Mouse (Mus musculus) heart, adult 11 months (tissue): Measurements from ENCODE around the gene Stk31.
"Not testable (repeated sequence)": the region's sequence is repeated elsewhere in the genome, so short reads cannot be mapped to it uniquely, and the experiment has no call there.

Experiments used
- DNase-seq: peaks from one replicate; pipeline ENCODE4 v3.0.0; 2022

Stk31 gene

DNA sequence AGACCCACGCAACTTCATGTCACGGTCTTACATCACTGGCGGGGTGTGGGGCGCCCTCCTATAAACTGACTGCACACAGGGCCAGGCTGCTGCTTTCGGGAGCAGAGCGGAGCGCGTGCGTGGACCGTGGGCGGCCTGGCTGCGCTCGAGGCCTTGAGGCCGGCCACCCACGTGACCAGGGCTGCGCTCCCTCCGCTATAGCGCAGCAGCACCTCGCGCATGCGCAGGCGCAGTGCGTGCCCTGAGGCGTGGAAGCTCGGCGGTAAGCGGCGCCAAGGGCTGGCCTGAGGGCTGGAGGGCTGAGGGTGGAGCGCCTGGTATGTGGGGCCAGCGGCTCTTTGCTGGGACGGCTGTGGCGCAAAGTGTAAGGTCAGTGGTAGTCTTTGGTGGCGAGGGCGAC, at the start of gene Stk31:
Gene Stk31, plus strand, starts transcription at position 289 of the 400 bp plus-strand sequence.
- peak; percentile 94 for DNase-seq

DNA sequence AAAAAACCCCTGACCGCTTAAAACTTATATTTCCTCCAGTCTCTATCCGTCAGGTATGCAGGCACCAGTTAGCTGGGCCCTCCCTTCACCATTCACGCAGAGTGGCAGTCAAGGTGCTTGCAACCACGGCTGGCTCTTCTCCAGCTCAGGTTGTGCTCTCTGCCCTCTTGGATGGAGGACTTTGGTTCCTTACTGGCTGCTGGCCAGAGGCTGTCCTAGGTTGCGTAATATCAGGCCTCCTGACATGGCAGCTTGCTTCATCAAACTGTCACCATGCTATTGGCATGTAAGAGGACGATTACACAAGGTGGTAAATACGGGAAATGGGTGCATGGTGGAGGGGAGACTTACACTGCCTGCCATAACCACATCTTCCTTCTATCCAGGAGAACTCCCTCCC, 45.6 kb upstream of the Stk31 start:
- no peak for DNase-seq

DNA sequence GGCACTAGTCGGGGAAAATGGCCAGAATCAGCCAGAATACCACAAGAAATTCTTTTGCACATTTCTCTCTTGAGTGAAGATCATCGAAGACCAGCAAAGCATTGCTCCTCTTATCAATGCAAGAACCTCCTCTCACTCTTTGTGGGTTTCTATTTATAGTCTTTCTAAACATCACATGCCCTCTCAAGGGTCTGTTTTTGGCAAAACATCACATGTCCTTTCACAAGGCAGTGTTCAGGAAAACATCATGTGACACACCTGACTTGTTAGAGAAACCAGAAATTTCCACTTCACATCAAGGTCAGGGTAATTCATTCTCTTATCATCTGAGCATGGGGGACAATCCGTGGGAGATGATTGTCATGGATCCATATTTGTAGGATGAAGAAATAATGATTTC, 40.8 kb upstream of the Stk31 start:
- DNase-seq: peak; percentile 2

DNA sequence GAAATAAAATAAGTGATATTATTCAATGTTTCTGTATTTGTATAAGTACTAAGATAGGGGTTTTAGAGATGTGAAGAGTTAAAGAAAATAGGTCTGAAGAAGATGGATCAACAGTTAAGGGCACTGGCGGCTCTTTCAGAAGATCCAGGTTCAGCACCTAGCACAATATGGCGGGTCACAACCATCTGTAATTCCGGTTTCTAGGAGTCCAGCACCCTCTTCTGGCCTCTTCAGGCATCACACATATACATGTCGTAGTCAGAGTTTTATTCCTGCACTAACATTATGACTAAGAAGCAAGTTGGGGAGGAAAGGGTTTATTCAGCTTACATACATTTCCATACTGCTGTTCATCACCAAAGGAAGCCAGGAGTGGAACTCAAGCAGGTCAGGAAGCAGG, 40.2 kb upstream of the Stk31 start:
- peak; percentile 39 for DNase-seq

DNA sequence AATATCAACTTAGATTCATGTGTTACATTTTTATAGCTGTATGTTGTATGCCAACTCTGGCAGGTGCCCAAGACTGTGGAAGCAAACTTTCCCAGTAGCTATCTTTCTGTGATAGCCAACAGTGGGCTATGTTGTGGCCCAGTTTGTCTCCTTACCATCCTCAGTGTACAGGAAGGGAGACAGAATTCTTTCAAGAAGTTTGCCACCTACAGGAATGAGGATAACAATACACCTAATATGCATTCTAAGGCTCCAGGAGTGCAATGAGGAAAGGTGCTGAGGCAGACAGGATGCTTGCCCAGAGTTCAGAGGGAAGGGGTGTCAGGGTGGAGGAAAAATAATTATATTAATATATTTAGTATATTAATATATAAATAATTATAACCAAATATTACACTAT, 35.0 kb upstream of the Stk31 start:
- no peak for DNase-seq

DNA sequence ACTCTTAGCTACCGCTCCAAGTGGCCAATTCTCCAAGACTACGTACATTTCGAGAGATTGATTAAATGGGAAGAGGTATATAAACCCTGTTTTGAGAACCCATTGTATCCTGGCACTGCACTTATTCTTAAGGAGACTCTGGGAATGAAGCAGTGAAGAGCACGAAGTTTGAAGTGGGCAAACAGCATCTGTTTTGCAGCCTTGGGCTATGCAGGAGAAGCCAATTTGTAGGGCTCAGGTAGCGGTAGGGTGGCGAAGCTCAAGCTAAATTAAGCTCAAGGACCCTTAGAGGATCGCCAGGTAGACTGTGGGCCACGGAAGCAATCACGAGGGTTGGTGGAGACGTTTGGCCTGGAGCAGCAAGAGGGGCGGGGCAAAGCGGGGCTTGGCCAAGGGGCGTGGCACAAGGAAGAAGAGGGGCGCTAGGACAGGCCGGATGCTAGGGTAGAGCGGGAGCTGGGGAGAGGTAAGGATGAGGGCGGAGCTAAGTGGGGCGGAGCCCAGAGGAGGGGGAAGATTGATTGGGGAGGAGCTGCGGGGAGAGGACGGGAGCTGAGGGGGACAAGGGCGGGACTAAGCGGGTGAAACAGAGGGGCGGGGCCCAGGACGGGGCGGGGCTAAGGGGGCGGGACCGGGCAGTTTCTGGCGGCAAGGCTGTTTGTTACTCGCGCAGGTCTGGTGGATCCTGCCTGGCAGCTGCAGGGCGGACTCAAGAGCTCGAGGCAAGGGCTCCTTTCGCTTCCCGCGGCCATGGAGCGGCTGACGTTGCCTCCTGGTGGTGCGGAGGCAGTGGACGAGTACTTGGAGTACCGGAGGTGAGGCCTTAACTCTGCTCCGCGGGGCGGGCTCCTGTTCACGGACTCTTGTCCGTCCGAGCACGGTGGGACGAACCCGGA, 28.0 kb upstream of the Stk31 start, which contains the start of gene Fam221a:
Gene Fam221a, plus strand, starts transcription at position 581 of the 896 bp plus-strand sequence.
- peak; percentile 99 for DNase-seq

DNA sequence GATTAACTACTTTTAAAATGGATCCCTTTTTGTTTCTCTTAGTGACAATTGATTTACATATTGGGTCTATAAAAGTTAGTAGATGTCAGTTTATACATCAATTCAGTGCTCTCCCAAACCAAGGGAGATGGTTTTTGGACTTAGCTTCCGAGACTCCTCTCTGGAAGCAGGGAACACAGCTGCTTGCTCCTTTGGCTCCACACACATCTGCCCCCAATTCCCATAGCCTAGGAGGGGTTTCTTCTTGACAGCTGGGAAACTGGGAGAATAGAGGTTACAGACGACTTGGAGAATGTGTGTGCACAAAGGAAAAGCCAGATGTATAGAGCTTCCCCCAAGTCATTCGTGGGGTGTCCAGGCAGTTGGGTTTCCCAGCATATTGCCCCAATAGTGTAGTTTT, 27.2 kb upstream of the Stk31 start:
- peak; percentile 29 for DNase-seq

DNA sequence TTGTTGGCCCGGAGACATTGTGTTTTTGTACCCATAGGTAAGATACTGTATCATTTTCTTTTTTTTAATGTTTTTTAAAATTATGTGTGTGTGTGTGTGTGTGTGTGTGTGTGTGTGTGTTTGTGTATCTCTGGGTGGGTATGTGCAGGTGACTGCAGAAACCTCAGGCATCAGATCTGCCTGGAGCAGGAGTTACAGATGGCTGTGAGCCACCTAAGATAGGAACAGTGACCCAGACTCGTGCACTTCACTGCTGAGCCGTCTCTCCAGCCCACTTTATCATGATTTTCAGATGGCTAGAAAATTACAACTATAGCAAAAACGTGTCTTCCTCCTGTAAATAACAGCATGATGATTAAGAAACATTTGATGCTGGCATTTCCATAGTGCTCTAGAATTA, 22.7 kb upstream of the Stk31 start:
- DNase-seq: no peak

DNA sequence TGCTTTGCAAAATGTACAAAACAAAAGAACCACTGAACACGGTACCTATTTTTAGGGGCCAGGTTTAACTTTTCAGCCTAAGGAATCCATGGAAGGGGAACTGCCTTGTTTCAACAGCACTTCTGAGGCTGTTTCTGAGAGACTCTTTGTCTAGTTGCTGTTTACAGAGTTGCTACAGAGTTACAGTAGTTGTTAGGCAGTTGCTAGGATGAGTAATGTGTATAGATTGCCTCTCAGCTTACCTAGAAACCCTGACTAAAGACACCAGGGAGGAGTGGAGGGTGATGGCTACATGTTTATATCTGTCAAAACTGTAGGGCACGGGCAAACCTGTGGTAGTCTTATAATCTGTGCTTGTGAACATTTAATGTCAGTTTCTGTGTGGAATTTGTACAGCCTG, 21.5 kb upstream of the Stk31 start:
- DNase-seq: no peak

DNA sequence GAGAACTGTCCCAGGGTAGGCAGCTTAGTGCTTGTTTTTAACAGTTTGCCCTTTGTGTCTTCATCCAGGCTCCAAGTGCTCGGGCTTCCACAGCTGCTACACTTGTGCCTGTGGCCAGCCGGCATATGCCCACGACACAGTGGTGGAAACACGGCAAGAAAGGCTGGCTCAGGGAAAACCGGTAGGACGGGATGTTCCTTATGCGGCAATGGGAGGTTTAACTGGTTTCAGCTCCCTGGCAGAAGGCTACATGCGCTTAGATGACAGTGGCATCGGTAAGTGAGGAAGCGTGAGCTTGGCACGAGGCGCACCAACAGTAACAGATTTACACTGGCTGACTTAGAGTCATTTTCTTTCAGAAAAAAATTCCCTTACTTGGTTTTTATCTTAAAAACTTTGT, 17.1 kb upstream of the Stk31 start:
- no peak for DNase-seq

DNA sequence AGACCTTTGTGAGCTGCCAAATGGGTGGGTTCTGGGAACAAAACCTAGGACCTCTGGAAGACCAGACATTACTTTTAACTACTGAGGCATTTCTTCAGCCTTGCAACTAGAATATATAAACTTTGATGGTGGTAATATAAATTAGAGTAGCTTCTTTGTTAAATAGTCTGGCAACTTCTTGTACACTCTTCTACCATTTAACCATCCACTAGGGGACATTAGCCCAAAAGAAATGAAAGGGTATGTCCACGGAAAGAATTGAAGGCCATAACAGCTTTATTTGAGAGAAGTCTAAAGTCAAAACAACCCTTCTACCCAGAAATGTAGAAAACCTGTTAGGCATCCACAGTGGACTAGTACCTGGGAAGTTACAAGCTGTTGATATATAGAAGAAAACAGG, 1.1 kb upstream of the Stk31 start:
- no peak for DNase-seq

DNA sequence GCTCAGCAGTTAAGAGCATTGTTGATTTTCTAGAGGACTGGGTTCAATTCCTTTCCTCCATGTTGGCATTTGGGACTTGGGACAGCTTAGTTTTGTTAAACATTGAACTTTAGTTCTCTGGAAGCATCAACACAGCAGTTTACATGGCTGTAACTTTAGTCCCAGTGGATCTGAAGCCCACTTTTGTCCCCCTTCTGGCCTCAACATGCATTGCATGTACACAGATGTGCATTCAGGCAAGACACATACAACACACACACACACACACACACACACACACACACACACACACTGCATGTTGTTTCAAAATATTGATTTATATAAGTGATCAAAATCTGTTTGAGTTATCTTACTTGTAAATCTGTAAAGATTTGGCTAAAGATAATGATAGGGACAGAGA, 2.1 kb downstream of the Stk31 start:
- no peak for DNase-seq

DNA sequence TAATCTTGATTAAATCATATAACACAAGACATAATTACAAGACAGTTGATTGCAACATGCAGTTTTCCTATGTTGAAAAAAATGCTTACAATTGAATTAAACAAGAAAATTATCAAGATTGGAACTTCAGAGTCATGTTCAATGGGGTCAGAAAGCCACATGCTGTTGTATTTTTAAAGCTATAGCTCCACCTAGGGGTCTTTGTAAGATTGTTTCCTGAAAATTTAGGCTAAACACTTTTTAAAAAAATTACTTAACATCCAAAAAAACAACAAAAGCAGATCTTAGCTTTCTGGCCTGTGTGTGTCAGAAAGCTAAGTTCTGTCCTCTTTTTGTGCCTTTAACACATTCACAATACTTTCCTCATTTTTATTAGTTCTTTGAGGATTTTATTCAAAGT, 3.0 kb downstream of the Stk31 start:
- no peak for DNase-seq

DNA sequence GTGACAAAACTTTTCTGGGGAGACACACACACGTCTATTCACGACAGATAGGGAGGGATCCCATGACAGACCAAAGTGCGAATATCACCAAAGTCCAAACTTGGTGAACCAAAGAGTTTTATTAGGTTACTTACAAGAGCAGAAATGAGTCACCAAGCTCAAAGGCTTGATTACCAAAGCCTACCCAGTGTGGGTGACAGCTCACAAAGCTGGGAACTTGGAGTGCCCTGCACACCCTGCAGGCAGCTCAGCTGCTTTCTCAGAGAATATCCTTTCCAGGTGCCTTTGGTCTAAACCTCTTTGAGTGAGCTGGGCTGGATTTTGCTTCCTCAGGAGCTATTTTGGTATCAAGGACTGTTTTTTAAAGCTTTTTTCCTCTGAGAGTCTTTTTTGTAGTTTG, 15.4 kb downstream of the Stk31 start:
- no peak for DNase-seq

DNA sequence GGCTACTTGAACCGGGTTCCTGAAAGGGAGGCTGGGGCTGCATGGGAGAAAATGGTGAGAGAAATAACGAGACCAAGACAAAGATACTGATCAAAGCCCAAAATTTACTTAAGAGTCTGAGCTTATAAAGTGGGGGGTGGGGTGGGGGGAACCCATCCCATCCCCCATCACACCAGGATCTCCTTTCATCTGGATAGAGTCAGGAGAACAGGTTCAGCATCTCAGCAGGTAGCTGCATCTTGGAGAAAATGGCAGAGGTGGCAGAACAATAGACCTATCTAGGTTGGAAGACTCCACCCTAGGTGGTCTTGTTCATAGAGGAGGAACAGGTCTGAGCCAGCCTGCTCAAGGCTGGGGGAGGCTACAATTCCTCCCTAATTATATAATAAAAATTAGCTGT, 17.6 kb downstream of the Stk31 start:
- not testable (repeated sequence) for DNase-seq

DNA sequence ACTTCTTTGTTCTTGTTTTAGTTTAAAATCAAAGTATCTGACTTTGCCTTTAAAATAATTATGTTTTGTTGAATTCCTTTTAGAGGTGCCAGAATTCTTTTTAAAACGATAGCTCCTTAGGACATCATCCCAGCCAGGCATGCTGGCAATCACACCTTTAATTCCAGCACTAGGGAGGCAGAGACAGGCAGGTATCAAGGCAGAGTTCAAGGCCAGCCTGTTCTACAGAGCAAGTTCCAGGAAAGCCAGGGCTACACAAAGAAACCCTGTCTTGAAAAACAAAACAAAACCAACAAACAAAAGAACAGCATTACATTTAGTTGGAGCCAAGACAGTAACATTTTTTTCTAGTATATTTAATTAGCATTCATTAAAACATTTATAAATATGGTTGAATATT, 20.6 kb downstream of the Stk31 start:
- no peak for DNase-seq

DNA sequence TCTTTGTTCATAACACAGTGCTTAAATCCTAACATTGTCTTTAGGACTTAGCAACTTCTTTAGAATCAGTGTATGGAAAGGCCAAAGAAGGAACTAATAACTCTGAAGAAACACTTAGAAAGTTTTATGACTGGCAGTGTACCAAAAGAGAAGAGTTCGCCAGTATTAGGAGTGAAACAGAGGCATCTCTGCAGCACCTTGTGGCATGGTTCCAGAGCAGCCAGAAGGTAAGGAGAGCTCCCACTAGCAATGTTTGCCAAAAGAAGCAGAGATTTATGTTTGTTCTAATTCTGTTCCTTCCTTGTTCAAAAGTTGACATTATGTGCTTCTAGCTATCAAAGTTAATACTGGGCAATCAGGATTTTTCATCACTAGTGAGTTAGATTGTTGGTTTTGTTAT, 41.9 kb downstream of the Stk31 start:
- no peak for DNase-seq

DNA sequence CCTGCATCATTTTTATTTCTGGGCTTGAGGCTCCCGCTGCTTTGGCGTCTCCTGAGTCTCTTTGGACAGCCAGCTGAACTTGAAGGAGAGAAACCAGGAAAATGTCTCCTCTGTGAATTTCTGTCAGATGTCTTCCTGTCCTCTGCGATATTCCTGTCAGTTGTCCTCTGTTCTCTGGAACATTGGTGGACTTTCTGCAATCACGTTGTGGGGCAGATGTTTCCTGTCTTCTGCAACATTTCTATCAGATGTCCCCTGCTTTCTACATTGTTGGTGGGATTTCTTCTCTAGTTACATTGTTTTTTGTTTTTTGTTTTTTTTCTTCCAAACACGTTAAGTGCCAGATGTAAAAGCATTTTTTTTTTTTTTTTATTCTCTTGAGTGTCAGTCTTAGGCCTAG, 62.7 kb downstream of the Stk31 start:
- DNase-seq: no peak

DNA sequence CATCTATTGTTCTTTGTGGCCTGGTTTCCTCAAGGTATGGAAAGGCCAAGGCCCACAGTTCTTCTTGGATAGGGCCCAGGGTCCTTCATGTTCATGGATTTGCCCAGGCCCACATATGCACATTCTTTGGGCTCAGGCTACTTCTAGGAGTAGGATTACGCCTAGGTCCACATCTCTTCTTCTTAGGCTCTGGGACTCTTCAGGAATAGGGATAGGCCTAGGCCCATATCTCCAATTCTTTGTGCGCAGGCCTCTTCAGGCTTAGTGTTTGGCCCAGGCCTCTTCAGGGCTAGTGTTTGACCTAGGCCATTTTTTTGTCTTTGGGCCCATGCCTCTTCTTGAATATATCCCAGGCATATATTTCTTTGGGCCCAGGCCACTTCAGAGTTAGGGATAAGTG, 87.8 kb downstream of the Stk31 start:
- peak; percentile 56 for DNase-seq

DNA sequence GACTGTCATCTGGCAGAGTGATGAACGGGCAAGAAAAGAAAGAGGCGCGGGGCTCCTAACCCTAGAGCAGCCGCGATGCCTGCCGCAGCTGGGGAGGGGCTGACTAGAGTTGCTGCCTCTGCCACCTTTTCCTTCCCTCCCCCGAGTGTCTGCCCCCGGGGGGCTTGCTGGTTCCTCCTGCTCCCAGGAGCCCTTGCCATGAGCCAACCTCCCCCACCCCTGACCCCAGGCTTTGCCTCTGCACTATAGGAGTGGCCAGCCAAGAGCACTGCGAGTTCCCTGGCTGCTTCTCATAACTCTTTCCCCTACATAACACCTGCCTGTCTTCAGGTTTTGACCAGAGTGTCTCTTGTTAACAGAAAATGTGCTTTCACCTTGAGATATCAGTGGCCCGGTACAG, 96.1 kb downstream of the Stk31 start:
- DNase-seq: peak; percentile 83

DNA sequence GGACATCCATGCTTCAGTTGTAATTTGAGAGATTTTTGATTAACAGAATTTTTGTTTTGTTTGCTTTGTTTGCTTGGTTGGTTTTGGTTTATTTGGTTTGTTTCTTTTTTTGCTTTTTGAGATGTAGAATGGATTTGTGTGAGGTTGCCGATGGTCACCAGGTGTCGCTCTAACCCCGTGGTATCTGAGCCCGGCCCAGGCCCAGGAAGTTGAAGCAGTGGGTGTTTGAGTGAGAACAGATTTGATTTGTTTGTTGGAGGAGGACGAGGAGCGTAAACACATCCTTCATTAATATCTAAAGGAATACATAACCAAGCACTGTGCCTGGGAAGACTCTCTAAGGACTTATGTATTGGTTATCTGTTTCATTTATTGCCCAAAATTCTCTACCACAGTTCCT, 123.6 kb downstream of the Stk31 start:
- no peak for DNase-seq
